Mouse (Mus musculus) v-Abl transformed pro-B cells (cell line): ENCODE measurements around the gene Cdr1.

Experiments used
- in situ Hi-C, 2 experiments: fragments of 400-800 bp; cut with MboI; formaldehyde crosslinking; loops; one replicate each; pipeline ENCODE4 v1.15.1; 2025; ENCODE audit not compliant: unreplicated experiment in 2 of 2

The Cdr1 gene

DNA sequence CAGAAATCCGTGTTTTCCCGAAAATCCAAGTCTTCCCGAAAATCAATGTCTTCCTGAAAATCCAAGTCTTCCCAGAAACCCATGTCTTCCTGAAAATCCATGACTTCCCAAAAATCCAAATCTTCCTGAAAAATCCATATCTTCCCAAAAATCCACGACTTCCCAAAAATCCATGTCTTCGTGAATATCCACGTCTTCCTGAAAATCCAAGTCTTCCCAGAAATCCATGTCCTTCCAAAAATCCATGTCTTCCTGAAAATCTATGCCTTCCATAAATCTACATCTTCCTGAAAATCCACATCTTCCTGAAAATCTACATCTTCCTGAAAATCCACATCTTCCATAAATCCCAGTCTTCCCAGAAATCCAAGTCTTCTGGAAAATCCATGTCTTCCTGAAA lies at the start of gene Cdr1:
Gene Cdr1, minus strand, starts transcription at position 101 of the 400 bp plus-strand sequence.
- in situ Hi-C loops: no loop called here

DNA sequence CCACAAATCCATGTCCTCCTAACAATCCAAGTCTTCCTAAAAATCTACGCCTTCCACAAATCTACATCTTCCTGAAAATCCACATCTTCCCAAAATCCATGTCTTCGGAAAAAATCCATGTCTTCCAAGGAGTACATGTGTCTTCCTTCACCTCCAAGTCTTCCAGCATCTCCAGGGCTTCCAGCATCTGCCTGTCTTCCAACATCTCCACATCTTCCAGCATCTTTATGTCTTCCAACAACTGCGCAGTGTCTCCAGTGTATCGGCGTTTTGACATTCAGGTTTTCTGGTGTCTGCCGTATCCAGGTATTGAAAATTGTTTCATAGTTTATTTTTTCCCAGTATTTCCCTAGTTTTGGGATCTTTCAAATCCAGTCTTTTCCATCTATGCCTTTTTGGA lies 511 bp upstream of the Cdr1 start:
- in situ Hi-C loops: no loop called here

DNA sequence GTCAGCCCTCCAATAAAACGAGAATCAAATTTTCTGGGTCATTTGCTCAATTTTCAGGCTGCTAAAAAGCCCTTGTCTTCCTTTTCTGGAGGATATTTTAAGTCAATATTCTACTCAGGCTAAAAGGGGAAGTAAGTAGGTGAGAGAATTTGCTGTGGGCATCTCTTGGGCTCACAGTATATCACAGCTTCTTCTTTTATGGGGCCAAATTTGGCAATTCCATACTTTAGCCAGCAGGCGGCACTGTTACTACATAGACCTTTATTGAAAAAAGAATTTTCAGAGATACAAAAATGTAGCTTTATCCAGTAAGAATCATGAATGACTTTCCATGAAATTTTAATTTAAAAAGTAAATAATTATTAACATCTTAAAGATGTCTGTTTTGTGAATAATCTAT lies 18.8 kb downstream of the Cdr1 start:
- in situ Hi-C loops: no loop called here

DNA sequence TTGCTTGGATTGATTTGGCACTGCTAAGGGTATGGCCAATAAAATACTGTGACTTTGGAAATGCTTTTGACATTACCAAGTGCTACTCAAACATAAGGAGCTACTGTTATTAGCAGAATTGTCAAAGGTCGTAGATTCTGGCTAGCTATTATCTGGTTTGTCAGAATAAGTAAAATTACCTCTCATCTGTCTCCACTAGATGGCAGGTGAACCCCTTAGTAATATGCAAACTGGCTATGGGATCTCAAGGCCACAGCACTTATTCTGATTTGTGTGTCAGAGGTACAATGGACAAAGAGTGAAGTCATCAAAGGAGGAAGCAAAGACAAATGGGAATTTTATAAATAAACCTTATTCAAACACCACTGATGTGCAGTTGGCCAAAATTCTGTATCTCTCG lies 24.1 kb downstream of the Cdr1 start:
- in situ Hi-C loops: no loop called here

DNA sequence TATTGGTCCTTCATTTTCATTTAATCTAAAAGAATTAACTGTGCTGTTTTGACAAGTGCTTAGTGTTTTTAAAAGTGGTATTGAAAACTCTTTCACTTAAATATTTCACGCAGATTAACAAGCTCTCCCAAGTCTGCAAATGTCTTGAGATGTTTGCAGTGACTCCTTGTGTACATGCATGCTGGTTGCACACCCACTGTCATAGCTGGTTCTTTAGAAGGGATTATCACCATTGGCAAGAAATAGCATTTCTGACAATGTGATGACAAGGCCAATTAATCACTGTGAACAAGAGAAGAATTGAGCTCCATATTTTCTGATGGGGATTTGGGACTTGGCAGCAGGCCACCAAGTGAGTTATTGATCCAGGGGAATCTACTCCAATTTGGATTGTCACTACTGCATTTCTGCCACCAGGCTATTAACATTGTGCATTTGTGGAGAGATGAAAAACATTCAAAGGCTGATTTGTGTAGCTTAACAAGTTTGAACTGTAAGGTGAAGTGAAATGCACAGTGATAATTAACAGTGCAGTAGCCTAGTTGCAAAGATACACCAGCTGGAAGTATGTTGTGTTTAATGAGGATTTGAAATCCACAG lies 30.6 kb downstream of the Cdr1 start:
- in situ Hi-C loops: no loop called here

DNA sequence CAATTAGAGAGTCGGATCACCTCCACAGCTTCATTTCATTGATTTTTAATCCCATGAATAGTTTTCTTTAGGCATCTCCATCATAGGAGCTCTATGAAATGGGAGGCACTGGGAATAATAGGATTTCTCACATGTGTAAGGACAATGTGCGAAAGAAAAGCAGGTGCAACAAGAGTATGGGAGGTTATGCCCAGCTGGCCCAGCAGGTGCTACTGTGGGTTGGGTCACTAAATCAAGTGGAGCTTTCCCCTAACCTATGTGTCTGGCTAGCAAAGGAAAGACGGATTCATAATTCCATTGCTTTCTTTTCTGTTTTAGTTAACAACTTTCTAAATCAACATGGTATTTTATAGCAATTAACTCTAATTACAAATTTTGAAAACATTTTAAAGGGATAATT lies 31.1 kb downstream of the Cdr1 start:
- in situ Hi-C loops: no loop called here

DNA sequence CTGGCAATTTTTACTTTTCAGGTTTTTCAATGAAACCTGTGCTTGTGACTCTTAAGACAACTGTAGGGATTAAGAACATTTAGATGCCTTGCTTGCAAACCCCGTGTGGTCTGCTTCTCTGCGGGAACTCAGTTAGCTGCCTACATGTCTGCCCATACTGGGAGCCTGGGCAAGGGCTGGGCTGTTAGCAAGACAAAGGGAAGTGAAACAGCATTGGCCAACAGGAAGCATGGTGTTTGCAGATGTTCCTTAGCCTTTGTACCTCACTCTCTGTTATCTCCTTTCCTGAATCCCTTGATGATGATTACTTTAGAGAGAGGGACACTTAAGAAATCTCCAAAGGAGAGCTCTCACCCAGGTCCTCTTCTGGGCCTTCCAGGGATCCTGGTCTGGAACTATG lies 38.8 kb downstream of the Cdr1 start:
- in situ Hi-C loops: no loop called here

DNA sequence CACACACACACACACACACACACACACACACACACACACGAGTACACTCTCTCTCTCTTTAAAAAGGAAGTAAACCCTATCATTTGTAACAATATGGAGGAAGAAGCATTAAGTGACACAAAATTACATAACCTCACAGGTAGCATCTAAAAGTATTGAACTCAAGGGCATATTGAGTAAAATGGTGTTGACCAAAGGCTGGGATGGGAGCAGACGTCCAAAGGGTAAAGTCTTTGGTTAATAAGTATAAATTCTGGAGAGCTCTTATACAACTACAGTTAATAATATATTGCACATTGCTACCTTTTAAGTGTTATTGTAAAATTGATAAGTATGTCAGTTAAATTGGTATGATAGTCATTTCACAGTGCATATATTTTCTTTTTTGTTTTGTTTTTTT lies 39.9 kb downstream of the Cdr1 start:
- in situ Hi-C loops: no loop called here

DNA sequence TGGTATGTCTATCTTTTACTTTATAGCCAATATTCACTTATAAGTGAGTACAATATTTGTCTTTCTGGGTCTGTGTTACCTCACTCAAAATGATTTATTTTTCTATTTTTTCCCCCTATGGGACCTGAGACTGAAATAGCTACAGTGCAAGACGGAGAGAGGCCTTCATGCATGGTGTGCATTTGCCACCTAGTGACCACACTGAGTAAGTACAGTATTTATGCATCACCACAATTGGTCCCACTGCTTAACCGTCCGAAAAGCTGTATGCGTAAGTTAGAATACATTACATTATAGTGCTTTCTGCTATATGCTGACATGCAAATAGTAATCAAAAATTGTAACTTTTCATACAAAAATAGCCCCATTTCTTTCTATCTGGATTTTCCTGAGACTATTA lies 50.8 kb downstream of the Cdr1 start:
- in situ Hi-C loops: no loop called here
